Mouse (Mus musculus): Measurements from ENCODE around the gene Tmem104.

Tmem104 gene

GRCm38 (mm10) chr11:115187224-115187639 is at the start of gene Tmem104:
TSS of gene Tmem104 (plus strand) at chr11:115187487.
- DNase-seq (ENCODE audit: low spot score in 2 of 2), result peak; percentile 98 to 99

DNA sequence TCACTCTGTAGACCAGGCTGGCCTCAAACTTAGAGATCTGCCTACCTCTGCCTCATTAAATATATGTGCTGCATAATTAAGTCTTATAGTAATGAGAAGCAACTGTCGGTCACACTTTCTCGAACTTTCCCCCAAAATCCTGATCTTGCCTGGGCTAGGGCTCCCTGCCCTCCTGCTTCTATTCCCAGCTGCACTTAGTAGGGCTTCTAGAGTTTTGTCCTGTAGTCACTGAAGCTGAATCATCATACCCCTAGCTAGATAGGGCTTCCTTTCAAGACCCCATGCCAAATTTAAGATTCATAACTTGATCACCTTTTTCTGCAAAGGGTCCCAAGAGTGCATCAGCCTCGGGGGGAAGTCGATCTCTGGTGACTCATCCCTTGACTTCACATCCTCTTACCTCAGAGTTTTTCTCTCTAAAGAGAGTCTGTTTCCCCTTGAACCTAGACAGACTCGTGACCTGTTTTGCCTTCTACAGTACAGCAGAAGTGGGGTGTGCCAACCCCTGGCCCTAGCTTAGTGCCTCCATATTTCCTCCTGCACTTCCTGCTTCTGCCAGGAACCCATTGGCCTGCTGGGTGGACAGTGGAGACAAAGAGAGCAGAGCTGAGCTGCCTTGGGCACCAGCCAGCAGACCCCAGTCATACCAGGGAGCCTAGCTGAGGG is 48.6 kb upstream of the Tmem104 start:
- DNase-seq (ENCODE audit: low spot score in 2 of 2), result no peak

DNA sequence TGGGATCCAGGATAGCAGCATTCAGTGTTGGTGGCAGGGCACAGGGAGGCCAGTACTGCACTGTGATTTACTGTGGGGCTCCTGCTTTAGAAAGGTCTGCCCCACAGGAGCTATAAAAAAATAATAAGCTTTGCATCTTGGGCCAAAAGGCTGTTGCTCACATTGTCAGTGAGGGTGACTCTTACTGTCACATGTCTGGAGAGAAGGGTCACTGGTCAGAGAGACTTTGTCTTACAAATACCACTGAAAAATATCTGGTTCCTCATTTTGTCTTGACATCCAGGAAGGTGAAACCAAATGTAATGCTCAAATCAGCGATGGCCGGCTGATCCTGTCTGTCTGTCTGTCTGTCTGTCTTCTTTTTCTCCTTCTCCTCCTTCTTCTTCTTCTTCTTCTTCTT is 45.3 kb upstream of the Tmem104 start:
- DNase-seq (ENCODE audit: low spot score in 2 of 2), result no peak

GRCm38 (mm10) chr11:115147813-115148212 is 39.5 kb upstream of the Tmem104 start:
- no peak for DNase-seq (ENCODE audit: low spot score in 2 of 2)

DNA sequence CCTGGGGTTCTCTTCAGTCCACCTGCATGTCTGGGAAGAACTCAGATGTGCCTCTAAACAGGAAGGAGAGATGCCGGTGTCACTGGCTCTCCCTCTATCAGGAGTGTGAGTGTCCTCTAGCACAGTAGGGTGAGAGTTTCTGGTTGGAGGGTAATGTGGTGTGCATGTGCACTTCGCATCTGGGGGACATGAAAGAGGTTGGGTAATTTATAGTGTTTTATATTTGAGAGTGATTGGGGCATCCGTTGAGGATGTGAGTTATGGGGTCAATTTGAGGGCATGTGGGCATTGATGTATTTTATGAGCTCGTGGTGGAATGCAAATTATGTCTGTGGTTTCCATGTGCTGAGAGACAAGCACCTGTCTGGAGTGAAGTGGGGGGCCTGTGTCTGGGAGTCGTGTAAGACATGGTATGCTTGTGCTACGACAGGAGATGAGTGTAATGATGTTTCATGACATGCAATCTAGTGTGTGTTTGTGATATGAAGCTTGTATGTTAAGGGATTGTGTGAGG is 36.5 kb upstream of the Tmem104 start:
- DNase-seq (ENCODE audit: low spot score in 2 of 2), result no peak

DNA sequence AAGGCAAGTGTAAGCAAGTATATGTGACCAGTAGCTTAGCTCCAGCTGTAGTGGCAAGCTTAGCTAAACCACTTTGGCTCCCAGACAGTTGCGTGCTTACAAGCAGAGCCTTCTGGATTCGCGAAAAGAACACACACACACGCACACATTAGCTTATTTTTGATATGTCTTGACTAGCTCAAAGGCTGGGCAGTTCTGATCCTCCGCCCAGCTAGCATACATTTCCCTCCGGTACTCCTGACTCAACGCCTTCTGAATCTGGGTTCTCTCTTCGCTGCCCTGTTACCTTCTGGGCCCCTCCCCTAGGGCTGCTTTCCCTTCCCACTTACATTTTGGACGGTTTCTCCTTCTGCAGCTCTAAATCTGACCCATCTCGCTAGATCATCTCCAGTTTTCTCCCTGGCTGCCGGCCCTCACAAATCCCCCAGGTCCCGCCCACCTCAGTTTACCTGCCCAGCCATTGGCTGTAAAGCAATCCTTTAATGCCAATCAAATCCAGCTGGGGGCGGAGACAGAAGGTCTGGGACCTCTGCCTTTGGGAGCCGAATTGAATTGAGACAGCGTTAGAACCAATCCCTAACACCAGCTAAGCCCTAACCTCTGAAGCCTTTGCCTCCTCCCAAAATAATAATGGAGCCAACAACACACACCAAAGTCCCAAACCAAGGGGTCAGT is 35.4 kb upstream of the Tmem104 start:
- peak; percentile 23 to 57 for DNase-seq (ENCODE audit: low spot score in 2 of 2)

DNA sequence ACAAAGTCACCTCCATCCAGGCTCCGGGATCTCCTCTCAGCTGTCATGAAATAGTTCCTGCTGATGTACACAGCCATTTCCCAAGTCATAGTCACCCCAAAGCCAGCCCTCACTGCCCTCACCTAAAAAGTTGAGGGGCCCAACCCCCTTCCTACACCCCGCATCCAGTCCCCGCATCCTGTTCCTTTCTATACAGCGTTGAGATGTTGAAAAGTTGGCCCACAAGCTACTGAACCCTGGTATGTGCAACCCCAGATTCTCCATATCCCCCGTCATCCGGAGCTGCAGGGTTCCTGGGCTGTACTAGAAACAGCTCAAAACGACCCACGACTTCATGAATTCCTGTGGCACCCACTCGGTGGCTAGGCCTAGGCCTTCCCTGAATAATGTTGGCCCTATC is 34.2 kb upstream of the Tmem104 start:
- no peak for DNase-seq (ENCODE audit: low spot score in 2 of 2)

DNA sequence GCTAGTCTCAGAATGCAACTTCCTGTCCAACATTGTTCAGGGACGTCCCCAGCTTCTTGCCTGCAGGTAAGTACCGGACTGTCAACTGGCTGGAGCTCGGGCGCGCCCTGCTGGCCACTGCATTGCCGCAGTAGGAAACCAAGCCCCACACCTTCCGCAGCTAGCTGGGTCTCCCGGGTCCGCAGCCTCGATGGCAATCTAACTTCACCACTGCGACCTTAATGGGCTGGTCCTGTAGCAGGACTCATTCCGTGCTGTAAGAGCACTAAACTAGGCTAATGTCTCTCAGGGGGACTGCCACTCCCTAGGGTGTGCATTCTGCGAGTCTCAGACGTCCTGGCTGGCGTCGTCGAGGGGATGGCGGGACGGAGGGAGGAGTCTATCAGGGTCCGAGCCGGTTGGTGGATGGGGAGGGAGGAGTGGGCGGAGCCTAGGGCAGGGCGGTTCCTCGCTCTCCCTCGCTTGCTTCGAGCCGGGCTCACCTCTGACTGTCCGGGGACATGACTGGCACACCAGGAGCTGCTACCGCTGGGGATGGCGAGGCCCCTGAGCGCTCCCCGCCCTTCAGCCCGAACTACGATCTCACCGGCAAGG is 33.5 kb upstream of the Tmem104 start:
- DNase-seq (ENCODE audit: low spot score in 2 of 2), result peak; percentile 68 to 75

- no peak for DNase-seq (ENCODE audit: low spot score in 2 of 2)
Observed at GRCm38 (mm10) chr11:115155053-115155634, 32.1 kb upstream of the Tmem104 start.

- no peak for DNase-seq (ENCODE audit: low spot score in 2 of 2)
Observed at GRCm38 (mm10) chr11:115157933-115158719, 29.2 kb upstream of the Tmem104 start.

DNA sequence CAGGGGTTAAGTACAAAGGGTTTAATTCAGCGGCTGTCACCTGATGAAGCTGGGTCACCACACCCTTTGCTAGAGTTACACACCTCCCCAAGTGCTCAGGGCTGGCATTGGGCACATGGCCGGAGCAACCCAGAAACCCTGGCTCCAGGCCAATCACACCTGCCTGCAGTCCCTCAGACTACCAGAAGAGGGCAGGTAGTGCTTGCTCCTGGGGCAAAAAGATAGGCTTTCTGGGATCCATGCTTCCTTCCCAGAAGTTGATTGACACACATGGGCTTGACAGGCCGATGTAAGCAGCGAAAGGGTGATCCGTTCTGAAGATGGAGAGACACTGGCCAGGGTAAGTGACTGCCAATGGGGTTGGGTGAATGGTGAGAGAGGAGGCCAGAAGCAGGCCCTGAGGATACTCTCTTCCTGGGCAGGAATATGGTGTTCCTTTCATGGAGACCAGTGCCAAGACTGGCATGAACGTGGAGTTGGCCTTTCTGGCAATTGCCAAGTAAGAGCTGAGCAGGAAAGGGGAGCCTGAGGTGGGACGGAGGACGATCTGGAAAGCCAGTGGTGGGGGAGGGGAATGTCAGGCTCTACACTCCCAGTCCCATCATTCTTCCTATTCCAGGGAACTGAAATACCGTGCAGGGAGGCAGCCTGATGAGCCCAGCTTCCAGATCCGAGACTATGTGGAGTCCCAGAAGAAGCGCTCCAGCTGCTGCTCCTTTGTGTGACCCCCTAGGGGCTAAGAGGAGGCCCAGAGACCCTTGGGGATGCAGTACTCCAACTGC is 27.1 kb upstream of the Tmem104 start:
- DNase-seq (ENCODE audit: low spot score in 2 of 2), result peak; percentile 89

GRCm38 (mm10) chr11:115160883-115161577 is 26.3 kb upstream of the Tmem104 start:
- DNase-seq (ENCODE audit: low spot score in 2 of 2), result peak; percentile 74 to 78

DNA sequence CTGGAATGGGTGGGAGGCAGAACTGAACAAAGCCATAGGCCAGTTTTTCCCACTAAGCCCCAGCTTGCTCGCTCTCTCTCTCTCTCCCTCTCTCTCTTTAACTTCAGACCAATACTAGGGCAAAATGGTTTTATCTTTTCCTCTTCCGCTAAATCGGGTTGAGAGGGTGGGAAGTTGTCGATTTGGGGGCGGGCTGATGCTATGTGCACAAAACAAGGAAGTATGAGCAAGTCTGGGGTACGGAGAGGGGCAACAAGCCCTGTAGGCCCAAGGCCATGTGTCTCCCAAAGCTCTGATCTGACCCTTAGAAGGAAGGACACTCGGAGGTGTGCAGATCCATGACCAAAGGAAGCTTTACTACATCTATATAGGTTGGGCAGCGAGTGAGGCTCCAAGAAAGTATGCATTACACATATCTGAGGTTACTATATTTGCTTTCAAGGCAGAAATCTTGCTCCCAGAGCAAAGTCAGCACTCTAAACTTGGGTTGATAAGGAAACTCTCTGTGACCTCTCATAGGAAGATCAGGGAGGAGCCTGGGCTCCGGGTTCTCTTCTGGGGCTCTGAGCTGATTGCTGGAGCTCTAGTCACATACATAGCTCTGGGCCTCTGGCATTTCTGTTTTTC is 25.6 kb upstream of the Tmem104 start:
- DNase-seq (ENCODE audit: low spot score in 2 of 2), result no peak

GRCm38 (mm10) chr11:115162205-115162601 is 25.1 kb upstream of the Tmem104 start:
- no peak for DNase-seq (ENCODE audit: low spot score in 2 of 2)

DNA sequence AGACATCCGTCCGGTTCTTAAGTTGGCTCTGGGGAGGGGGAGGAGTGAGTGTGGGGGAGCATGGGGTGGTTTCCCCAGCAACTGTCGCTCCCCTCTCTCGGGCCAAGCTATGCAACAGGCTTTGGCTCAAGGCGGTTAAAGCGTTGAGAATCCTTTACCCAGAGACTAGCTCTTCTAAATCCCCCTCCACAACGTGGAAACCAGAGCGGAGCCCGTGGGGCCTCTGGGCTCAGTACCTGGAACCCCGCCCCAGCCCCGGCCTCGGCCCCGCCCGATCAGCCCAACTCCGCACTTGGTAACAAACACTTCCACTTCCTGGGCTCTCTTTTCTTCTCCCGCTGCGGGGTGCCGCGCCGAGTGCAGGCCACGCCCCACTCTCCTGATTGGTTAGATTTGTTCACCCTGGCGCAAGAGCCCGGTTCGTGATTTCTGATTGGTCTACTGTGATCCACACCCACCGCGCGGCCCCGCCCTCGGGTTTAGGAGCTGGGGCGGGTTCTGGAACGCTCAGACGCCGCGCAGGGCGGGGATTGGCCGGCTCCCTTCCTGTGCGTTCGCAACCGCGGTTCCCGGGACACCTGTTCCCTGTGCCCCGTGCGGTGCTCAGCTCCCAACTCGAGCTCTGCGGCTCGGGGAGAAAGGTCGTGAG is 24.3 kb upstream of the Tmem104 start, which contains the start of gene Slc9a3r1:
TSS of gene Slc9a3r1 (plus strand) at position 510 of the 649 bp plus-strand sequence.
- peak; percentile 99 for DNase-seq (ENCODE audit: low spot score in 2 of 2)

- no peak for DNase-seq (ENCODE audit: low spot score in 2 of 2)
Observed at GRCm38 (mm10) chr11:115163568-115164150, 23.6 kb upstream of the Tmem104 start.

DNA sequence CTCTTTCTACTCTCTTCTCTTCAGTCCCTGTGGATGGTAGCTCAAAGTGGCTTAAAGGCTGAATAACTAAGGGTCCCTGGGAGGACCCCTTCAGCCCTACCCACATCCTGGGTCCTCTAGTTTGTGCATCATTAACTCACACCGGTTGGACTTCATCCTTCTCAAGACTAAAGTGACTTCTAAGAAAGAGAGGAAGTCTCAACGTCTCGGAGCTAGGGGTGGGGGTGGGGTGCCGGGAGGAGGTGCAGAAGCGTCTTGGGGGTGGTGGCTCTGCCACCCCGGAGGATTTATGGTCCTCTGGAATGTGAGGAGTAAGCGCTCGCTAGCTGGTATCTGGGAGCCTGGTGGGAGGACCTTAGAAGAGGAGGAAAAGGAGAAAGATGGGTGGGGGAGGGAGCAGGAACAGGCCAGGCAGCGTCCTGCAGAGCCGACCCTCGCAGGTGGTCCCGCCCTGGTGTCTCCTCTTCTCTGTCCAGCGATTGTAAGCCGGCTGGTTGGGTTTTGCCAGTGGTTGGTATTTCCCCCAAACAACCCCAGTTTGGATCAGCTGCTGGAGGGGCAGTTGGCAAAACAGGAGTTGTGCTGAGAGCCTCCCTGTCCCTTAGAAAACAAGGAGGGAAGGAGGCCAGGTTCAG is 22.8 kb upstream of the Tmem104 start:
- no peak for DNase-seq (ENCODE audit: low spot score in 2 of 2)

- peak in 1 of 2 experiments; percentile 51 for DNase-seq (ENCODE audit: low spot score in 2 of 2)
Observed at GRCm38 (mm10) chr11:115164976-115165374, 22.3 kb upstream of the Tmem104 start.
